Mouse (Mus musculus) midbrain, embryonic 13.5 days (tissue): ENCODE data around the gene Calcb. TPM values are rescaled to one million over a fixed set of nuclear protein-coding genes. Genes with fewer than 3 reads are reported as not detected.

Source experiments
- ATAC-seq: fragments of 200-750 bp; cut with Nextera tagmentation; 2 replicates; pipeline ENCODE4 v1.8.0; 2017; ENCODE audit warnings: mild to moderate bottlenecking, moderate TSS enrichment, moderate library complexity
- H3K27ac ChIP-seq: fragments of 300-500 bp; sonication (generic); 2 replicates; pipeline ENCODE4 v1.5.1; 2015; ENCODE audit warnings: inconsistent platforms, mild to moderate bottlenecking, moderate library complexity
- H3K27me3 ChIP-seq: fragments of 300-500 bp; sonication (generic); 2 replicates; pipeline ENCODE4 v1.6.1; 2015; ENCODE audit warnings: mild to moderate bottlenecking, inconsistent platforms
- H3K36me3 ChIP-seq: fragments of 300-500 bp; sonication (generic); 2 replicates; pipeline ENCODE4 v1.6.1; 2015; ENCODE audit warnings: mild to moderate bottlenecking, inconsistent platforms
- H3K4me1 ChIP-seq: fragments of 300-500 bp; sonication (generic); replicated peaks from 2 replicates; pipeline ENCODE4 v1.6.1; 2015; ENCODE audit warnings: inconsistent platforms
- H3K4me2 ChIP-seq: fragments of 300-500 bp; sonication (generic); replicated peaks from 2 replicates; pipeline ENCODE4 v1.6.1; 2015; ENCODE audit warnings: moderate library complexity, mild to moderate bottlenecking, inconsistent platforms
- H3K4me3 ChIP-seq: fragments of 300-500 bp; sonication (generic); replicated peaks from 2 replicates; pipeline ENCODE4 v1.5.1; 2015; ENCODE audit warnings: mild to moderate bottlenecking, inconsistent platforms
- H3K9ac ChIP-seq: fragments of 300-500 bp; sonication (generic); replicated peaks from 2 replicates; pipeline ENCODE4 v1.6.1; 2015; ENCODE audit warnings: mild to moderate bottlenecking, inconsistent platforms
- H3K9me3 ChIP-seq: fragments of 300-500 bp; sonication (generic); 2 replicates; pipeline ENCODE4 v1.6.1; 2016; ENCODE audit warnings: mild to moderate bottlenecking, inconsistent platforms
- WGBS: fragments of 180-500 bp; shearing (Covaris S2); methylation state at CpG from one replicate; pipeline ENCODE4 v1.1.7; 2015; 5-methylcytosine and 5-hydroxymethylcytosine counted together
- polyA plus RNA-seq: library from polyadenylated mRNA; unstranded; fragments of >200 nt; fragmentation: Nextera tagmentation; extraction: Ambion mirVana; gene quantifications from 2 replicates; pipeline ENCODE4 v1.2.1, GENCODE M21; 2015

The Calcb gene
- polyA plus RNA-seq, 1 experiment from 2014 or later = 0.16 TPM

DNA sequence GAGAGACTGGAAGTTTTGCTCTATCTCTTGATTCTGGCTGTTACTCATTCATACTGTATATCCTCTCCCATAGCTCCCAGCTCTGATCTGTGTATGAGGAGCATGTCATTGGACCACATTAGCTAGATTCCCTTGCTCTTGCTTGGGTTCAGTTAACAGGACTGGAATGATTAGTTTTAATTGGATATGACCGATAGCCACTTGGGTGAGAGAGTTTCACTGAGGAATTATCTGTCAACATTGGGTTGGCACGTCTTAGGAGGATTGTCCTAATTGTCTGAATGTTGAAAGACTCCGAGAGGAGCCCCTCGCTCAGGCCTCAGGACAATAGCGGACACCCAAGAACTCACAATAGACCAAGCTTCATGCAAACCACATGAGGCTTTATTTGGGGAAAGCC lies 17.8 kb downstream of the Calcb start:
- no peak overlapping the region for H3K4me3 ChIP-seq
- H3K9ac ChIP-seq = no peak overlapping the region
- H3K4me1 ChIP-seq = no peaks in the 10 kb centered on the region
- no peaks in the 10 kb centered on the region for H3K9me3 ChIP-seq
- H3K4me2 ChIP-seq = no peak overlapping the region
- no peak for ATAC-seq
- no peak overlapping the region for H3K27ac ChIP-seq
- H3K36me3 ChIP-seq = no peaks in the 10 kb centered on the region
- WGBS = 40% methylated on average over 5 of the region's 5 CpGs
- no peaks in the 10 kb centered on the region for H3K27me3 ChIP-seq

DNA sequence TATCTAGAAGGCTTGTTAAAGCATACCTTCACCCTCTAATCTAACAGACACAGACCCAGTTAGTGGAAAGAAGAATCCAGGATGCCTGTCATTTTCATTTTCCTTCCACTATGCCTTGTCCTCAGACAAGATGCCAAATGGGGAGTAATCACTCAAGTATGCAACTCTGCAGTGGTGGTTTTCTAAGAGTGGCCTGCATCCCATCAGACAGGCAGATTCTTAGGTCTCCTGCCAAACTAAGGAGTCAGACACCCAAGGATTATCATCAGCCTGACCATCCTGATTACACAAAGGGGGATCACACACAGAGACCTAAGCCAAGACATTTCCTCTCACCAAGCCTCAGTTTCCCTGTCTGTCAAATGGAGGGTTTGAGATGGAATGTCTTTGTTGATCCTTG lies 19.7 kb downstream of the Calcb start:
- Histone ChIP-seq H3K27ac (no peak overlapping the region), H3K4me3 (no peak overlapping the region), H3K9me3 (no peaks in the 10 kb centered on the region), H3K4me2 (no peak overlapping the region), H3K27me3 (no peaks in the 10 kb centered on the region), H3K4me1 (no peaks in the 10 kb centered on the region), H3K9ac (no peak overlapping the region), H3K36me3 (no peaks in the 10 kb centered on the region)
- no peak for ATAC-seq

DNA sequence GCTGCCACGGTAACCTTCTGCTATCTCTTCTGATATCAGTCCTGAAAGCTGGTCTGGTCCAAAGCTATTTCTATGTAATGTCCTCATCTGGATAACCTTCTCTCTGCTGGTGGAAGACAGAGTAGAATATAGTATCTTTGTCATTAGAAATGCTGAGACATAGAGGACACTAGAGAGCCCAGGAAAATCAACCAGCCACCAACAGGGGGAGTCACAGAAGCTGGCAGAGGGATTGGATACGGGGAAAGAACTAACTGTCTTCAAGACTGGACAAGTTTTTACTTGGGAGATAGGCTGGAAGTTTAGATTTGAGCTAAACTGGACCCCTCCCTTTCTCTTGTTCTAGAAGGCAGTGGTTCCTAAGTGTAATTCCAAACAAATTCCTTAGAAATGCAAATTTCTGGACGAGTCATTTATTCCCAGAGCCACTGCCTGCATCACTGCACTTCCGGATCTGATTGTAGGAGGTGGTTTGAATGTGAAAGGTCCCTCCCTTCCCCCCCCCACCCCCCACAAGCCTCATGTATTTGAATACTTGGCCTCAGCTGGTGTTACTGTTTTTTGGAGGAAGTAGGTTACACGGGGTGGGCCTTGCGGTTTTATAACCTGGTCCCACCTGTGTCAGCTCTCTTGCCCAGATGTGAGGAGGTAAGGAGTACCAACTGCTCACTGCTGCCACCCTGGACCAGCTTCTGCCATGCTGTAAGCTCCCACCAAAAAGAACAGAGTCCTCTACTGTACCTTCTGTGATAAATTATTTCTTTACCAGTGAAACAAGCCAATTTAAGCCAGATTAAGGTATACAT lies 22.1 kb downstream of the Calcb start:
- Histone ChIP-seq H3K27me3 (peaks cover under 1% of the 10 kb centered on the region; the same call in 1 of the 2 replicates), H3K36me3 (no peaks in the 10 kb centered on the region), H3K27ac (no peak overlapping the region), H3K9me3 (no peaks in the 10 kb centered on the region), H3K9ac (no peak overlapping the region), H3K4me3 (no peak overlapping the region), H3K4me2 (no peak overlapping the region), H3K4me1 (peaks cover 6% of the 10 kb centered on the region)
- no peak for ATAC-seq
- WGBS = 46% methylated on average over 6 of the region's 6 CpGs

DNA sequence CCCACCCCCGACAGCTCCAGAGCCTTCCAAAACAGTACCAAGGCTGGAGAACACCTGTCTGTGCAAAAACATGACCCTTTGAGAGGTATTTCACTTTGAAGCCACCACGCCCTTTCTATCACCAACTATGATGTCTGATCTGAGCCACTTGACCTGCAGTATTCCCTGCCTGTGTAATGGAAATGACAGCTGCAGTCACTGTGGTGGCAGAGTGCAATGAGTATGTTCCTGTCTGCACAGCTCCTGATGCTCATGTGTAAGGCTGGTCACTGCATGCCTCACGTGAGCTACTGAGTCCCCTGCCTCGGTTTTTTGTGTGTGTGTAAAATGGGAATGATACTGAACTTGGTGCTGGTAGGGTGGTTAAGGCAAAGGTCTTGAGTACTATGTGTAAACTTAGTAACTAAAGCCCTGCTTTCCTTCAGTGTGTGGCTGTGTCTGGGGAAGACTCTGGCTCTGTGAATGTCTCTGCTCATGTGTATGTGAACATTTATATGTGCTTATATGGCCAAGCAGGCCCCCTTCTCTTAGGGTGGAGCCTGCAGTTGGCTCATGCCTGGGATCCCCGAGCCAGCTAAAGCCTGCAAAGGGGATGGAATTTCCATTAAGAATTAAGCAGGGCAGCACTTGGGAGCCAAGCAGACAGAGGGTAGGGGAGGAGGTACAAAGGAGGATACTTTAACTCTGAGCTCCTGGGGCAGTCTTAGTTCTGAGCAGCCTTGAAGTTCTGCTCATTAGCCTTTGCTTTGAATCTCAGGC lies 24.8 kb downstream of the Calcb start, which contains the start of gene Insc:
Gene Insc, plus strand, starts transcription at position 673 of the 759 bp plus-strand sequence.
- Histone ChIP-seq H3K27ac (no peak within 1 kb of the TSS), H3K36me3 (no peaks in the 10 kb centered on the region), H3K4me3 (no peak within 1 kb of the TSS), H3K4me1 (peaks cover 10% of the 10 kb centered on the region), H3K9me3 (no peaks in the 10 kb centered on the region), H3K4me2 (no peak within 1 kb of the TSS), H3K27me3 (peaks cover 10% of the 10 kb centered on the region; the same call in 1 of the 2 replicates), H3K9ac (no peak within 1 kb of the TSS)
- ATAC-seq = no peak
- 76% methylated on average over 5 of the region's 5 CpGs for WGBS

DNA sequence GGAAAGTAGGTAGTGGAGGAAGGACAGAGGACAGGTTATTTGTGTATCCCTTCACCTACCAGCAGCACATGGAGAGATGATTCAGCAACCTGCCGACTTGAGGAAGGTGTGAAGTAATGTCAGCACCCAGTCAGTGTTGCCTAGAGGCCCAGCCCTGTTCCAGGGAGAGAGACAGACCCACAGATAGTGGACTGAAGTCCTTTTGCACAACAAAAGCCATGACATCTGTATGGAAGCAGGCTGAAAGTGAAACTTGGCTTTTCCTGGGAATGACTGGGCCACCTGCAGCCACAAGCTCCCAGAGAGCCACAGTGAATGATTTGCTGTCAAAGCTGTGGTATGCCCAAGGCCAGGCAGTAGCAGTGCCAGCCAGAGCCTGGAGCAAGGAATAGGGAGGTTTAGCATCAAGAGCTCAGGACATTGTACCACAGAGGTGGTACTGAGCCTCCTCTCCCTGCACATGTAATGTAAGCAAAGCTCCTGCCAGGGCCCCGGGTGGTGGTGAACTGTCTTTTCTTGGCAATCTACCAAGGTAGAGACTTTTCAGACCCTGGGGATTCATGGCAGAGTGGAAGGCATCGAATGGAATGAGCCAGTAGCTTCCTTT lies 26.3 kb downstream of the Calcb start:
- Histone ChIP-seq H3K9ac (no peak overlapping the region), H3K9me3 (no peaks in the 10 kb centered on the region), H3K27me3 (peaks cover 10% of the 10 kb centered on the region; the same call in 1 of the 2 replicates), H3K27ac (no peak overlapping the region), H3K4me1 (peaks cover 10% of the 10 kb centered on the region), H3K36me3 (no peaks in the 10 kb centered on the region), H3K4me3 (no peak overlapping the region), H3K4me2 (0 out of 2 replicates have a peak overlapping the region, but pooled peaks have one; percentile 84)
- WGBS = 60% methylated on average over 3 of the region's 3 CpGs
- no peak for ATAC-seq

DNA sequence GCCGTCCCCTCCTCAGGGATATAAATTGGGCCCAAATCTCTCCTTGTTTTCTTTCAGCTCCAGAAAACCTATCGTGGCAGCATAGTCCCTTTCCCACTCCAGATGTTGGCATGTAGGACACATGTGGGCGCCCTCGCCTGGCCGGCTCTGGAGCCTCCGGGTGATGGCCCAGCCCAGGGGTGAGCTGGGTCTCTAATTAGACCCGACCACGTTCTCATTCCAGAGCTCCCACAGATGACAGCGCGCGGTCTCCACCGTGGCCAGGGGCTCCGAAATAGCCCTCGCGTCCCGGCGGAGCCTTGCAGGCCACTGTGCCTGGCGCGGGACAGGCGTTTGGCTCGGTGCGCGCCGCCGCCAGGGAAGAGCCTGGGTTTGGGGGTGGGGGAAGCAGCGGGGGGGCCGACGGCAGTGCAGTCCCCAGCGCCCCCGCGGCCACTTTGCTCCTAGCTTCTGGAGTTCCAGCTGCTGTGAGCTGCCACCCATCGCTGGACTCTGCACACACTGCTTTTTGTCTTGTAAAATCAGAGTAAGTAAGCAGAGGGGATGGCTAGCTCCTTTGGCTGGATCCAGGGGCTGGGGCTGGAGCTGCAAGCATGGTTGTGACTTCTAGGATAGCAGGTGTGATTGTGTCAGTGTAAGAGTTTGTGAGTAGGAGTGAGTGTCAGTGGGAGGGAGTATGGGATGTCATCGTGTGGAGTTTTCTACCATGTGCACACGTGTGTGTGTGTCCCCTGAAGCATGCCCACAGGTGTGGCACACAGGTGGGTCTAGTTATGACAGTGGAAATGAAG lies 27.2 kb downstream of the Calcb start:
- Histone ChIP-seq H3K36me3 (no peaks in the 10 kb centered on the region), H3K4me2 (peak overlapping the region; percentile 84), H3K27ac (no peak overlapping the region), H3K9me3 (no peaks in the 10 kb centered on the region), H3K9ac (peak overlapping the region; percentile 62), H3K4me1 (peaks cover 10% of the 10 kb centered on the region), H3K4me3 (peak overlapping the region; percentile 45), H3K27me3 (peaks cover 10% of the 10 kb centered on the region; the same call in 1 of the 2 replicates)
- peak; percentile 81 for ATAC-seq
- whole genome bisulfite sequencing = 5% methylated on average over 34 of the region's 34 CpGs

DNA sequence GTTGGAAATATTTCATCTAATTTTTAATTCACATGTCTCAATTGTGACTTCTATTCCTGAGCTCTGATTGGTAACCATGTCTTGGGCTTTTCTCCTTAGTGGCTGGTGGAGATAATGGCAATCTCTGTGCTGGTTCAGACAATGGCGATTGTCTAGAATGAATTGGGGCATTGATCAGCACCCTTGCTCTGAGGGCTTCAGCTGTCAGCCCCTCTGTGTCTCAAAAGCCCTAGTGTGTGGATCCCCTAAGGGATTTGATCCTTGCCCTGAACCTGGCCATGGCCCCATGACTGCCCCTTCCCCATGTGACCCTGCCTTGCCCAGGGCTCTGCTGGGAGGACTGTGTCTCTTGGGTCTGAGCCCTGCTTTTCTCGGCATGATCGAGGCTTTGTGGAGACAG lies 29.2 kb downstream of the Calcb start:
- Histone ChIP-seq H3K36me3 (no peaks in the 10 kb centered on the region), H3K4me1 (peaks cover 10% of the 10 kb centered on the region), H3K27ac (no peak overlapping the region), H3K9ac (no peak overlapping the region), H3K4me2 (no peak overlapping the region), H3K4me3 (no peak overlapping the region), H3K9me3 (no peaks in the 10 kb centered on the region), H3K27me3 (peaks cover 10% of the 10 kb centered on the region; the same call in 1 of the 2 replicates)
- 62% methylated on average over 3 of the region's 3 CpGs for WGBS
- no peak for ATAC-seq

DNA sequence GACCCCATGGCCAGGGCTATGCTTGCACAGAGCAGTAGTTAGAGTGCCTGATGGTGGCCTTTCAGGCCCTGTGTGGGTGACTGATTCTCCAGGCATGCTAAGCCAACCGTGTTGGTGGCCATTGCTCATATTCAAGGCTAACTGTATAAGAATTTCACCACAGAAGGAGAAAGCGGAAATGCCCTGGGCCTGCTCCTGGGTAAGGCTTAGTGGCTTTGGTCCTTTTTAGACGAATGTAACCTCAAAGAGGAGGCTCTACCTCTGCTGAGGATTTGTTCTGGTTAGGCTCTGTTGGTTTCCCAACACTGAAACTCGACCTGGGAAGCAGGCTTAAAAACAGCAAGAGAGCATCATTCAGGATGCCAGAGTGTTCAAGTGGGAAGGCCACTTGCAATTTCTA lies 29.8 kb downstream of the Calcb start:
- no peak overlapping the region for H3K4me2 ChIP-seq
- H3K9ac ChIP-seq = no peak overlapping the region
- H3K27me3 ChIP-seq = peaks cover 10% of the 10 kb centered on the region; the same call in 1 of the 2 replicates
- no peaks in the 10 kb centered on the region for H3K36me3 ChIP-seq
- H3K27ac ChIP-seq = no peak overlapping the region
- no peaks in the 10 kb centered on the region for H3K9me3 ChIP-seq
- H3K4me3 ChIP-seq = no peak overlapping the region
- 64% methylated on average over 4 of the region's 4 CpGs for WGBS
- peaks cover 10% of the 10 kb centered on the region for H3K4me1 ChIP-seq
- ATAC-seq = no peak

DNA sequence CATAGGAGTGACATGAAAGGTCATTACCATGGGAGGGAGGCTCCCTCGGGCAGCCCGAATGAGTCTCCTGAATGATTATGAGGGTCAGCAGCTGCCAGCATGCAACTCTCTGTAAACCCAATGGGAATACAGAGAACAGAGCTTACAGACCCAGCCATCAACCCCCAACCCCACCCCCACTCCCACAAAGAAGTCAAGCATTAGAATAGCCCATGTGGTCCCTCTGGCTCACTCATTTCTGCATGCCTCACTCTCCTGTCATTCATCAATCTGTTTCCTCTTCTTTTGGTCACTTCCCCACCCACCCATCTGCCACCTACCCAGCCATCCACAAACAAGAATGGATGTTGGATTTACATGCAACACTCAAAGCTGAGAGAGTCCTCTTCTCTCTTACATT lies 35.0 kb downstream of the Calcb start:
- H3K4me2 ChIP-seq = no peak overlapping the region
- WGBS = 58% methylated on average over 2 of the region's 2 CpGs
- no peak for ATAC-seq

DNA sequence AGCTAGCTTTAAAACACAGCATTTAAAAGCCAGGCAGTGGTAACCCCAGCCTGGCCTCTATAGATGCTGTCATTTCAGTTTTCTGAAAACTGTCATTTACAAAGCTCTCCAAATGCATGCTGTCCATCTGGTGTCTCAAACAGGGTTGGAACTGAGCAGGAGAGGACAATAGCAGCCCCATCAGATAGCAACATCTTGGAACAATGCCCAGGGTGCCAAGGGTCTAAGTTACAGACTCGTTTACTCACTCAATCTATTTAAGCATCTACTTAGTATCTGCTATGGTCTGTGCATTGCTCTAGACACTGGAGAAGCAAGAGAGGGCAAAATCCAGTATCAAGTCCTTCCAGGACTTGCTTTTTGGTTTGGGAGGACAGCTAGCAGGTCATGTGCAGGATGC lies 35.8 kb downstream of the Calcb start:
- Histone ChIP-seq H3K9ac (no peak overlapping the region), H3K4me2 (no peak overlapping the region), H3K4me1 (0 out of 2 replicates have a peak, but pooled peaks cover 7% of the 10 kb centered on the region), H3K9me3 (no peaks in the 10 kb centered on the region), H3K27me3 (no peaks in the 10 kb centered on the region), H3K27ac (no peak overlapping the region), H3K4me3 (no peak overlapping the region), H3K36me3 (no peaks in the 10 kb centered on the region)
- 42% methylated on average over 1 of the region's 1 CpGs for WGBS
- no peak for ATAC-seq

More for the DNA sequence above, 35.0 kb downstream of the Calcb start:
- Histone ChIP-seq H3K9ac (no peak overlapping the region), H3K9me3 (no peaks in the 10 kb centered on the region), H3K27me3 (no peaks in the 10 kb centered on the region), H3K4me3 (no peak overlapping the region), H3K4me1 (0 out of 2 replicates have a peak, but pooled peaks cover 7% of the 10 kb centered on the region), H3K27ac (no peak overlapping the region), H3K36me3 (no peaks in the 10 kb centered on the region)

DNA sequence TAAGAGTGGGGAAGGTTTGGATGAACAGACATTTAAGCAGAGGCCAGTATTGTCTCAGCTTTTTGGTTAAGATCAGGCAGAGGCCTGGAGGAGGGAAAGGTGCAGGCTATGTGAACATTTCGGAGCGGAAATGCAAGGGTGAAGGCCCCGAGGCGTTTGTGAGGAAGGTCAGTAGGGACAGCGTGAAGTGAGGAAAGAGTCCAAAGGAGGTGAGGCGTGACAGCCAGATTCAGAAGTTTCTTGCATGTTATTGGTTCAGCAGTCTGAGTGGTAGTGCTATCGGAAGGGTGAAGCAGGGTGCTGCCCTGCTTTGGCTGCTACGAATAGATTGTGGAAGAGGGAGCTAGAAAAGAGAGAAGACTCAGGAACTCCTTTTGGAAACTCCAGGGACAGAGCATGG lies 36.2 kb downstream of the Calcb start:
- H3K27ac ChIP-seq = no peak overlapping the region
- no peaks in the 10 kb centered on the region for H3K27me3 ChIP-seq
- no peak overlapping the region for H3K4me3 ChIP-seq
- 88% methylated on average over 8 of the region's 8 CpGs for WGBS
- no peak overlapping the region for H3K4me2 ChIP-seq
- no peak overlapping the region for H3K9ac ChIP-seq
- no peak for ATAC-seq
- no peaks in the 10 kb centered on the region for H3K36me3 ChIP-seq
- 0 out of 2 replicates have a peak, but pooled peaks cover 7% of the 10 kb centered on the region for H3K4me1 ChIP-seq
- no peaks in the 10 kb centered on the region for H3K9me3 ChIP-seq
